ENCODE assay signal across 17 mouse cellular contexts in the genomic region with DNA sequence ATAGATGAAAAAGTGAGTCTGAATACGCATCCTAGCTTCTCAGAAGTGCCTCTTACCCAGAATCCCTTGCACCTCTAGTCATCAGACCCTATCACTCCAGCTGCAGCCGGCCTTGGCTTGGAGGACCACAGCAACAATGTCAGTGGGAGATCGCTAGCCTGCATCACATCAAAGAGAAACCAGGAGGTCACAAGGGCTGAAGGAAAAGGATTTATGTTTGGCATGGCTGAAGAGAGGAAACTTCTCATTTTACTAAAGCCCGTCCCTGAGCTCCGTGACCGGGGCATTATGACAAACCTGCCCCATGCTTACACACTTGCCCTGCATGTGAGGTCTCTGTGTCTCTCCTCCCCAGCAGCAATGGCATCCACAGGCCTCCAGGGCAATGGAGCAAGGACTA.
A peak's percentile ranks its signal among the peaks of the same experiment; 100 is the strongest.
DNase-seq lines count a peak whose midpoint lies in the region; ATAC-seq lines count a peak whose summit lies in the region.
"Had no signal": no experiment of that assay in that cellular context is flagged by ENCODE, and none has a peak within 500 bp of the region (broad histone marks: within the 10 kb centered on the region; RNA-seq: fewer than 3 reads in every experiment).

No protein-coding gene starts in this region.

- 68% methylated on average over 6 of the region's 6 CpGs for WGBS in forebrain, embryonic 10.5 days
- 77% methylated on average over 6 of the region's 6 CpGs for WGBS in forebrain, embryonic 14.5 days
- 20% methylated on average over 6 of the region's 6 CpGs for WGBS in kidney, embryonic 16.5 days

- H3K4me2 ChIP-seq in forebrain, embryonic 14.5 days (ENCODE audit: low read length) = no peak overlapping the region
- no peak overlapping the region for H3K4me2 ChIP-seq in kidney, embryonic 16.5 days (replicated peaks; ENCODE audit: low read depth, low read length)
- H3K4me2 ChIP-seq: hindbrain, embryonic 15.5 days; liver, embryonic 15.5 days had no signal

- no peak for DNase-seq in forebrain, embryonic 10.5 days (ENCODE audit: extremely low spot score, low spot score)
- no peak for DNase-seq in forebrain, embryonic 14.5 days (ENCODE audit: low spot score)
- no peak for DNase-seq in kidney, adult 9 months
- peak; percentile 44 for DNase-seq in adrenal gland, postnatal 10 days
- DNase-seq in embryo, embryonic 11 days = peak; percentile 49
- DNase-seq in urinary bladder, postnatal 4 days (ENCODE audit: low spot score in 2 of 2) = no peak
- DNase-seq: cerebellum, adult 8-10 months; heart, adult 11 months; heart, postnatal 36 days; lung, postnatal 10 days; midbrain, embryonic 14.5 days; right cerebral cortex, postnatal 14 days had no signal

- no peaks in the 10 kb centered on the region for H3K27me3 ChIP-seq in forebrain, embryonic 10.5 days (ENCODE audit: poor library complexity, severe bottlenecking)
- H3K27me3 ChIP-seq in forebrain, embryonic 14.5 days (replicated peaks; ENCODE audit: control insufficient read depth, insufficient read depth, low read length) = no peaks in the 10 kb centered on the region
- no peaks in the 10 kb centered on the region for H3K27me3 ChIP-seq in kidney, embryonic 16.5 days (ENCODE audit: insufficient read depth, low read length)
- H3K27me3 ChIP-seq: CH12.LX; hindbrain, embryonic 15.5 days; liver, embryonic 15.5 days had no signal

- peaks cover 36% of the 10 kb centered on the region for H3K4me1 ChIP-seq in forebrain, embryonic 10.5 days
- peaks cover 34% of the 10 kb centered on the region for H3K4me1 ChIP-seq in forebrain, embryonic 14.5 days (ENCODE audit: control insufficient read depth, insufficient read depth, low read length)
- H3K4me1 ChIP-seq in kidney, embryonic 16.5 days (ENCODE audit: insufficient read depth, low read length) = peaks cover 51% of the 10 kb centered on the region

- H3K36me3 ChIP-seq in forebrain, embryonic 10.5 days (replicated peaks) = no peaks in the 10 kb centered on the region
- H3K36me3 ChIP-seq in forebrain, embryonic 14.5 days (ENCODE audit: control insufficient read depth, insufficient read depth, low read length) = no peaks in the 10 kb centered on the region
- H3K36me3 ChIP-seq in kidney, embryonic 16.5 days (ENCODE audit: insufficient read depth, low read length) = no peaks in the 10 kb centered on the region
- H3K36me3 ChIP-seq: hindbrain, embryonic 15.5 days; liver, embryonic 15.5 days had no signal

- ATAC-seq in forebrain, embryonic 14.5 days = no peak
- no peak for ATAC-seq in kidney, embryonic 16.5 days (ENCODE audit: low FRiP score, low TSS enrichment)
- ATAC-seq: intestine, postnatal 0 days had no signal

- no peak overlapping the region for H3K9ac ChIP-seq in forebrain, embryonic 14.5 days (ENCODE audit: low read length)
- H3K9ac ChIP-seq in kidney, embryonic 16.5 days (replicated peaks; ENCODE audit: low read length) = no peak overlapping the region; the same call in 1 of the 2 replicates
- H3K9ac ChIP-seq: hindbrain, embryonic 15.5 days; liver, embryonic 15.5 days had no signal

- H3K27ac ChIP-seq in forebrain, embryonic 10.5 days = peak overlapping the region; percentile 59; the same call in 1 of the 2 replicates
- no peak overlapping the region for H3K27ac ChIP-seq in forebrain, embryonic 14.5 days (ENCODE audit: low read depth, low read length)
- peak overlapping the region; percentile 73; the same call in 1 of the 2 replicates for H3K27ac ChIP-seq in kidney, embryonic 16.5 days (ENCODE audit: low read length)
- H3K27ac ChIP-seq: hindbrain, embryonic 15.5 days; liver, embryonic 15.5 days had no signal

- no peak overlapping the region for H3K4me3 ChIP-seq in forebrain, embryonic 10.5 days
- H3K4me3 ChIP-seq in forebrain, embryonic 14.5 days (ENCODE audit: low read depth, low read length) = no peak overlapping the region
- H3K4me3 ChIP-seq in kidney, embryonic 16.5 days (ENCODE audit: low read length) = no peak overlapping the region
- H3K4me3 ChIP-seq: hindbrain, embryonic 15.5 days; liver, embryonic 15.5 days had no signal

- no peaks in the 10 kb centered on the region for H3K9me3 ChIP-seq in forebrain, embryonic 10.5 days
- no peaks in the 10 kb centered on the region for H3K9me3 ChIP-seq in forebrain, embryonic 14.5 days (replicated peaks; ENCODE audit: control insufficient read depth, low read length)
- H3K9me3 ChIP-seq in kidney, embryonic 16.5 days (ENCODE audit: low read length) = no peaks in the 10 kb centered on the region
- H3K9me3 ChIP-seq: hindbrain, embryonic 15.5 days; liver, embryonic 15.5 days had no signal

Comparison
In these comparisons a context has a peak if more than half of its experiments do, and no peak if none do; other contexts are left out.
1. DNase-seq: peak in adrenal gland, postnatal 10 days (single experiment) and embryo, embryonic 11 days (single experiment); none in forebrain, embryonic 10.5 days (single experiment), forebrain, embryonic 14.5 days (single experiment), kidney, adult 9 months (single experiment) and urinary bladder, postnatal 4 days (0 of 2).